Mouse (Mus musculus): ENCODE data around the gene Zdhhc14. TPM values are rescaled to one million over a fixed set of nuclear protein-coding genes. Genes with fewer than 3 reads are reported as not detected.

Zdhhc14 gene
- polyA plus RNA-seq, 1 experiment, result 2.4 TPM

DNA sequence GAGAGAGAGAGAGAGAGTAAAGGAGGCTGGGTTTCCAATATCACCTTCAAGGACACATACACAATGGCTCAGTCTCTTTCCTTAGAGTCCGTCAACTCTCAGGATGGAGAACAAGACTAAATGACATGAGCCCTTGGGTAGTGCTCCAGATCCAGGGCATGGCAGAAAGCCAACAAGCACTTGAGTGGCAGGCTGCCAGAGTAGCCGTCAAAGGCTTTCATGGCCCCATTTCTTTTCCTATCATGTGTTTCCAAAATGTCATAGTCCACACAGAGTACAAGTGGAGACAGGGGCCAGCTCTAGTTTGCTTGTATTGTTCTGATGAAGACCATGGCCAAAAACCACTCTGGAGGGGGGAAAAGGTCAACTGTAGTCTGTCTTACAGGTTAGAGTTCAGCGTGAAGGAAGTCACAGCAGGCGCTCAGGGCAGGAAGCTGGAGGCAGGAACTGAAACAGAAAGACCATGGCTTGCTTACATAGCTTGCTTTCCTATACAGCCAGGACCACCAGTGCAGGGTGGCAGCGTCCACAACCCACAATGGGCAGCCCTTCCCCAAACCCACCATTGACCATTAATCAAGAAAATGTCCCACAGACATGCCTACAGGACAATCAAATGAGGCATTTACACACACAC, 304.9 kb downstream of the Zdhhc14 start:
- 59% methylated on average over 5 of the region's 5 CpGs for WGBS

GRCm38 (mm10) chr17:5798221-5798801, 306.0 kb downstream of the Zdhhc14 start:
- WGBS, result 38% methylated on average over 13 of the region's 13 CpGs
- no peak for DNase-seq (ENCODE audit: low read depth, low spot score)

More for the DNA sequence above, 304.9 kb downstream of the Zdhhc14 start:
- no peak for DNase-seq (ENCODE audit: low read depth, low spot score)

DNA sequence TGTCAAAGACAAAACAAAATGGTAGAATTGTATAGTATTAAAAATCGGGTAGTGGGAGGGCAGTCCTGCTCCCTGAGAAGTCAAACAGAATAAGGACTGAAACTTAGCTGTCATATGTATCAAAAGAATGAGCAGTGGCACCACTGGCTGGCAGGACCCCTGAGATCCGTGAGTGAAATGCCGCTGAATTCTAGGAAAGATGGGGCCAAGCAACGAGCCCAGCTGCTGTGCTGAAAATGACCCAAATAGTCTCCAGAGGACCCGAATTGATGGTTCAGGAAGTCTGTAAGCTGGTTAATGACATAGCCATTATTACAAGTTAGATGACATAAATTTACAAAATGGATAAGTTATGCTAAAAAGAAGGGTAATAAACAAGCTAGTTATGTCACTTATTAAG, 306.5 kb downstream of the Zdhhc14 start:
- DNase-seq (ENCODE audit: low read depth, low spot score), result no peak
- WGBS, result 75% methylated on average over 5 of the region's 5 CpGs

- no peak for DNase-seq (ENCODE audit: low read depth, low spot score)
Observed at GRCm38 (mm10) chr17:5799396-5800021, 307.2 kb downstream of the Zdhhc14 start.

DNA sequence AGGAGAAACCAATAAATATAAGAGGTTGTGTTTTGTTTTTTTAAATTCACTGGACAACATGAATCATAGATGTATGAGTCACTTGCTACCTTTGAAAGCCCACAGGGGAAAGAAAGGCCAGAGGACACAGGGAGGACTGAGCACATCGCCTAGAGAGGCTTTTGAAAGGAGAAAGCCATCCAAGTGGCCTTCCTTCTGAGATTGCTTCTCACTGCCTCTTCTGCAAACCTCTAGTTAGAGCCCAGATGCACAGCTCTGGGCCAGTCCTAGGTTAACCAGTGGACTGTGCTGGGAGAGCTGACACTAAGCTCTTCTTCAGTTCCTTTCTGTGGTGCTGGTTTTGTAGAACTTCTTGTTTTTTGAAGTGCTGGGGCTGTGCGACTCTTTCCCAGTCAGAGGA, 307.9 kb downstream of the Zdhhc14 start:
- 75% methylated on average over 2 of the region's 2 CpGs for WGBS

More at GRCm38 (mm10) chr17:5799396-5800021, 307.2 kb downstream of the Zdhhc14 start:
- 86% methylated on average over 17 of the region's 17 CpGs for WGBS

GRCm38 (mm10) chr17:5800824-5801560, 308.6 kb downstream of the Zdhhc14 start:
- 93% methylated on average over 7 of the region's 7 CpGs for WGBS
- no peak for DNase-seq (ENCODE audit: low read depth, low spot score)

More for the DNA sequence above, 307.9 kb downstream of the Zdhhc14 start:
- no peak for DNase-seq (ENCODE audit: low read depth, low spot score)

- no peak for DNase-seq (ENCODE audit: low read depth, low spot score)
- WGBS, result 40% methylated on average over 17 of the region's 17 CpGs
Observed at GRCm38 (mm10) chr17:5801761-5802655, 309.7 kb downstream of the Zdhhc14 start.

- DNase-seq (ENCODE audit: low read depth, low spot score), result no peak
- 84% methylated on average over 5 of the region's 5 CpGs for WGBS
Observed at GRCm38 (mm10) chr17:5802656-5802955, 310.2 kb downstream of the Zdhhc14 start.

Other genes with a start within 250 kb of the Zdhhc14 start
- 0.32 TPM in 1 of 2 replicates, not detected in the other for gene Ldhal6b, start 73.8 kb upstream of the Zdhhc14 start, polyA plus RNA-seq (2012; rRNA removed)
- 10.6 and 12.1 TPM in 2 replicates for gene Tmem242, start 52.3 kb upstream of the Zdhhc14 start, polyA plus RNA-seq (2012; rRNA removed)